Mouse (Mus musculus): ENCODE results near the gene BC049715. TPM values are rescaled to one million over a fixed set of nuclear protein-coding genes. Genes with fewer than 3 reads are reported as not detected.

Gene BC049715
- total RNA-seq, 2 experiments from 2014 or later: 1.2 to 2.5 TPM

DNA sequence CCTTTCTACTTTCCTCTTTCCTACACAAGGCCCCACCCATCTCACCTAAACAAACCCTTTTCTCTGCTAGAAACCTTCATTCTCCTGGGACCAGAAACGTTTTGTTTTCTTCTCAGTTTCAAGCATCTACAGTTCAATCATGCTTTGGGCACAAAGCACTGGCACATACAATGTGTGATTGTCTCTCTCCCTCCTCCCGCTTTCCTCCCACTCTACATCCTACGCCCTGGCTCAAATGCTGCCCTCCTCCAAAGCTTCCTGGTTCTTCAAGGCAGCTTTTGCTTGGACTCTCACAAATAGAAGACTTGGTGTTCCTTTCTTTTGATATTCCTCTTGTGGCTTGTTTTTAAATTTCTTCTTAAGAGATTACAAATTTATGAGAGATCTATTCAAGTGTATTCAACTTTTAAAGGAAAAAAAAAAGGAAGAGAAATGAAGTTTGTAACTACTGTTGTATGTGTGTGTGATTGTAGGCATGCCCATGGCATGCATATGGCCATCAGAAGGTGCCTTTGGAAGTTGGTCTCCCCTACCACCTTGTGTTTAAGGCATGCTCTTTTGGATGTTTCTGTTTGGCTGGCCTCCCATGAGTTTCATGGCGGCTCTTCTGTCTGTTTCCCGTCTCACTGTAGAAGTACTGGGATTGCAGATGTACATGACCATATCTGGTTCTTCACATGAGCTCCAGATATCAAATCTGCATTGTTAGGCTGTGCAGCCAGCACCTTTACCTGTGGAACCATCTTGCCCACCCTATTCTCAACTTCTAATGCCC, 18.5 kb downstream of the BC049715 start:
- ATAC-seq (replicated peaks; ENCODE audit: low FRiP score, low TSS enrichment, poor library complexity, severe bottlenecking): no peak

DNA sequence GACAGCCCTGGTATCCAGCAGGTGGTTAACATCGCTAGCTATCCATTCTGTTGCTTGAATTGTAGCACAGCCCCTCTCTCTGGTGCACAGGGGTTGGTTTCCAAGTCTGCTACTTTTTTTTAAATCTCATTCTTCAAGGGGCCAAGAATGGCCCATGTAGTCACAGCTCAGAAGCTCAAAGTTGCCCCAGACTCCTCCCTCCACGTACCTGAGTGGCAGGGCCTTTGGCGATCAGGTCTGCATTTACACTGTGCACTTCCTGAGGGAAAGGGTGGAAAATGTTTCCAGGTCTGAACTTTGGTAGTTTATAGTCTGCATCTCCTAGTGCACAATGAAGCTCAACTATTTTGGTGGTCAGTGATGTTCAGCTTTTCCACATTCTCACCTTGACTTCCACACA, 19.8 kb downstream of the BC049715 start:
- no peak for ATAC-seq (replicated peaks; ENCODE audit: low FRiP score, low TSS enrichment, poor library complexity, severe bottlenecking)

DNA sequence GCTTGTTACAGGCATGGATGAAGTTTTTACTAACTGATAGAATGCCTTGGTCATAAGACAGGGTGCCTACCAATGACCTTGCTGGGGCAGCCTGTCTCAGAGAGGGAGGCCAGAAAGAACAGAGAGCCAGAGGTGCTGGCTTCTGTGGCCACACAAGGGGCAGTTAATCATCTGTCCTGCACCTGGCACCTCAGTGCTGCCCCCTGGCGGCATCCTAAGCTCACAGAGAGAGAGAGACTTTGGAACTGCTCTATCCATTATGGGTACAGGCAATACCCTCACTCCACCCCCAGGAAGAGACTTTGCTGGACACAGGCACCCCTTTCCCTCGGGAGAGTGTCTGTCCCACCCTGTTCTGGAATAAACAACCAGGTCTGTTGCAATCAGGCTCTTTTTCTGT, 20.4 kb downstream of the BC049715 start:
- ATAC-seq (replicated peaks; ENCODE audit: low FRiP score, low TSS enrichment, poor library complexity, severe bottlenecking): peak; percentile 57

DNA sequence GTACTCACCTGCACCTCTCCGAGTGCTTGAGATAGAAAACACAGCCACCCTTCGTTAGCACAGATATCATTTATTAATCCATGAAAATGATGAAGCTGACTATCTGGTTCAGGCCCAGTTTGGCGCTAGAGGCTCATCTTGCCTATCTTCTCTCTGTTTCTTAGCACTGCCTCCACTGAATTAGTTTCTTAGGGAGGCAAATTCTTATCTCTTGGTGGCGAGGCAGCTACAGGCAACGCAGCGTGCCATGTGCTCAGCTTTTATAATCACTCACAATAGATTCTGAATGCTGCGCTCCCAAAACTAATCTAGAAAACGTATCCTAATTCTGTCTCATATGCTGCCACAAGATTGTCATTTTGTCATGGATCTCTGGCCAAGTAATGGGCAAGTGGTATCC, 21.0 kb downstream of the BC049715 start:
- peak; percentile 83 for ATAC-seq (replicated peaks; ENCODE audit: low FRiP score, low TSS enrichment, poor library complexity, severe bottlenecking)

DNA sequence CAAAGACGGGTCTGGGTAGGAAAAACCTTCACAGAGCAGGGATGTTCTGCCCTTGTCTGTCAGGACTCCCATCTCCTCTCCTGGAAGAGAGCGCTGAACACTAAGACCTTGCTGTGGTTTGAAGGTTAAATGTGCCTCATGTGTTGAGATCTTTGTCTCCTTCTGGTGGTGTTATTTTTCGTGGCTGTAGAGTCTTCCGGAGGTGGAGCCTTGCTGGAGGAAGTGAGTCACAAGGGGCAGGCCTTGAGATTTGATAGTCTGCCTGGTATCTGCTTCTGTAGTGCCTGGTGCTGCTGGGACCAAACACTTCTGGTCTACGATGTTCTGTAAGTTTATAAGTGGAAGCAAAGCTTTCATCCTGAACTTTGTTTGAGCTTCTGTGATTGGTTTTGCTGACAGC, 21.5 kb downstream of the BC049715 start:
- 0 out of 2 replicates have a peak, but pooled peaks have one; percentile 20 for ATAC-seq (replicated peaks; ENCODE audit: low FRiP score, low TSS enrichment, poor library complexity, severe bottlenecking)

DNA sequence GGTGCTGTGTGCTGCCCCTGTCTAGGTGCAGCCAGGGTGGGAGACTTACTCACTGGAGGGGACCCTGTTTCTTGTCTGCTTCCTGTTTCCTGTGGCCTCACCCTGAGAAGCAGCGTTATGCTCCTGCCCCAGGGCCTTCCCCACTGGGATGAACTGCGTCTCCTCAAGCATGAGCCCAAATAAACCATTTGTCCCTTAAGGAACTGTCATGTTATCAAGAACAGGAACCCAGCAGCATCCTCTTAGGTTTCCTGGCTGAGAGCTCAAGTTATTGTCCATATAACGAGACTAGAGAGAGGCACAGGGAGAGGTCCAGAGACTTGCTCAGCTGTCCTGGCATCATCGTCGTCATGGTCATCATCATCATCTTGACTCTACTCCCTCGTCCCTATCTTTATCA, 22.8 kb downstream of the BC049715 start:
- no peak for ATAC-seq (replicated peaks; ENCODE audit: low FRiP score, low TSS enrichment, poor library complexity, severe bottlenecking)

DNA sequence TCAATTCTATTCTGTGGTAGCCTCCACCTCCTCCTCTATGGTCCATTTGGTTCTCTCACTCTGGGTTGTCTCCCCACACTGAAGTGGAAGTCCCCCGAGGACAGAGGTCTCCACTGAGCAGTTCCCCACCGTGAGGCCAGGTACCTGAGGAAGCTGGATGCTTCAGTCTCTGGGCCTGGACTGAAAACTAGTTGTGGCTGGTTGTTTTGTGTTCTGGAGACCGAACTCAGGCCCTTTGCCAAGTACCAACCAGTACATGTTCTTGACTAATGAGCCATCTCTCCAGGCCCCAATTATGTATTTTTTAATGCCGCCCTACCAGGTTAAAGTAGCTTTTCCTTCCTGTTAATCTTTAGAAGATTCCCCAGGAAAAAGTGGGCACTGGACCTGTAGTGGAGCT, 24.9 kb downstream of the BC049715 start:
- ATAC-seq (replicated peaks; ENCODE audit: low FRiP score, low TSS enrichment, poor library complexity, severe bottlenecking): no peak

DNA sequence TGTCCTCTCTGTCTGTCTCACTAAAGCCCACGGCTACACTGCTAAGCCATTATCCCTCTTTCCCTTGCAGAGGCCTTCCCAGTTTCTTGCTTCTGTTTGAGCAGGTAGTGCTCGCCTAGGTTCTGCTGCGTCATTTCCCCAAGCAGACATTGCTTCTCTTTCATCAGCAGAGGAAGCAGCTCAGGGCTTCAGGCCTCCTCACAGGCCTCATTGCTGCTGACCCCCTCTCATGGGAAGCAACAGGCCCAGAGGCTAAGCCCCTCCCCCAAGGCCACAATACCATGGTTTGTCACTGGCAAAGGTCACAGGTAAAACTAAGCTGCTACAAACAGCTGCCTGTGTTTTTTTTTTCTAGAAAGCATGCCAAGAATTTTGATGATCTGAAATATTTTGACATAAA, 25.3 kb downstream of the BC049715 start:
- ATAC-seq (replicated peaks; ENCODE audit: low FRiP score, low TSS enrichment, poor library complexity, severe bottlenecking): no peak

DNA sequence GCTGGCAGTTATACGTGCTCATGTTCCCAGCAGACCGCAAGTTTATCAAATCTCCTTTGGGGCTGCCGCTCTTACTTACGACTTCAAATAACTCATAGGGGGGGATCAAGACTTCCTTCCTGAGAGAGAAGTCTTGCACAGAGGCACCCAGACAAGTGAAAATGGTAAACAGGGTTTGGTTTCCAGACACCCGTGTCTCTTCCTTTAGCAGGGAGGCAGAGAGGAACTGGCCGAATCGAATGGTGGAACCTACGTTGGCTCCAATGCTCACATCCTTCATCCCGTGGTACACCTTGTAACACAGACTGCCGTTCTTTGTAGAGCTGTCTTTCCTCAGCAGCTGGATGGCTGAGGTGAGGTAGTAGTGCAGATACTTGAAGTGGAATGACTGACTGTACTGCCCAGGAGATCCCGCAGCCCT, 26.9 kb downstream of the BC049715 start:
- no peak for ATAC-seq (replicated peaks; ENCODE audit: low FRiP score, low TSS enrichment, poor library complexity, severe bottlenecking)

DNA sequence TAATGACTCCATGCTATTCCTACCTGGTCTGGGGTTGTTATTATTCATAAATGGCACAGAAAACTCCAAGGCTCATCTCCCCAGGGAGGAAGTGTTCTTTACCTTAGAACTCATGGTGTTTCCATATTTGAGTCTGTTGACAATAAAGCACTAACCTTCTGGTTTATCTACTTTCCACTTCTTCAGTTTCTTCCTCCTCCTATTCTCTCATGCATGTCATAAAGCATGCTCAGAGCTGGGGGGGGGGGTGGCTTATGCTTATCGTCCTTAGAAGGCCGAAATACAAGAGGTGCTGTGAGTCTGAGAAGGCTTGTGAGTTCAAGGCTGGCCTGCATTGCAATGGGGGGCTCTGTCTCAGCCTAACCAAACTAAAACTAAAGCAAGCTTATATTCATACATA, 27.8 kb downstream of the BC049715 start:
- ATAC-seq (replicated peaks; ENCODE audit: low FRiP score, low TSS enrichment, poor library complexity, severe bottlenecking): no peak

DNA sequence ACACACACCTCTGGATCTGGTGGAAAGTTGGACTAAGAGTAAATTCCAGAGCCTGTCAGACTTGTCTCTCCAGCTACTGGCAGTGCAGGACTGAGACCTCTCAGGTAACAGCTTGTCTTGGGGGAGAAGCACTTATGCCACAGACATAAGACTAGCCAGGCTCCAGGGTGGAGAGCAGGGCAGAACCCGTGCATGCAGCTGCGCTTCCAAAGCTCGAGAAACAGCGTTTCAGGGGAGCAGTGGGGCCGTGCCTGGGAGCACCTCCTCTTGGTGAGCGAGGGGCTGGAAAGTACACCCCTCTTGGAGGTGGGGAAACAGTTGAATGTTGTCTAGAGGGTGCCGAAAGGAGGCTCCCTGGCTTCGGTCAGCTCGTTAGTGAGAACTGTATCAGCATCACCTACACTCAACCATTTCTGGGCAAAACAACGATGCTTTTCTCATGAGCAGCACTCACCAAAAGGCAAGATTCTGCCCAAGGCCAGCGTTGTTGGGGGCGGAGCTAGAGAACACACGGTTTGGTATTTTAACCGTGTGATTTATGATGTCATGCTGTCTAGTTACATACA, 28.7 kb downstream of the BC049715 start:
- ATAC-seq (replicated peaks; ENCODE audit: low FRiP score, low TSS enrichment, poor library complexity, severe bottlenecking): peak; percentile 29

DNA sequence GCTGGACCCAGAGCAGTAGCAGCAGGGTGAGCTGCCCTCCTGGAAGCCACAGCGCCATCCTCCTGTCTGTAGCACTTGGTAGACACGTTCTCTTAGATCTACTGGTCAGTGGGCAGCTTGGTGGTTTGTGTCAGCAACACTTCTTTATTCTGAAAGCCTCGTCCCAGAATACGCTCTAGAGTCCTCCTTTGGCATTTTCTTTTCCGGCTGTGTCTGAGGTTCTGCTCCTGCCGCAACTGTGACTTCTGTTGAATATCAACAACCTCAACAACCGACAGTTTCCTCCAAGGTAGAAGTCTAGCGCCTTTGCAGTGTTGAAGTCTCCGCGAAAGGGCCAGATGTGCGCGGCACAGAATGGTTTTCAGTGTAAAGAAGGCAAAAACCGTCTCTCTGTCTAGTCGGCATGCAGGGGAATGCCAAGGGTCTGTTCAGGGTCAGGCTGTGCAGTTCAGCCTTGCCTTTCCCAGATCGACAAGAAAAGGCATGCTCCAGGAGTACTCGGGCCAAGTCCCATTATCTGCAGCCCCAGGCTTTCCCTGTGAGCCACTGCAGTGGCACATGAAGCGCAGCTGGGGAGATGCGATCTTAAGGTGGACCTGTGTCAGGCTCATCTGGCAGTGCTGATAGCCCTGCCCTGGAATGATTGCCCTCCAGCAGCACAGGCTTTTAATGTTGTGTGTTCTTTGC, 29.9 kb downstream of the BC049715 start, which contains the start of gene Art4:
Art4 (minus strand) TSS at position 548 of the 687 bp plus-strand sequence.
- ATAC-seq (replicated peaks; ENCODE audit: low FRiP score, low TSS enrichment, poor library complexity, severe bottlenecking): peak; percentile 86

DNA sequence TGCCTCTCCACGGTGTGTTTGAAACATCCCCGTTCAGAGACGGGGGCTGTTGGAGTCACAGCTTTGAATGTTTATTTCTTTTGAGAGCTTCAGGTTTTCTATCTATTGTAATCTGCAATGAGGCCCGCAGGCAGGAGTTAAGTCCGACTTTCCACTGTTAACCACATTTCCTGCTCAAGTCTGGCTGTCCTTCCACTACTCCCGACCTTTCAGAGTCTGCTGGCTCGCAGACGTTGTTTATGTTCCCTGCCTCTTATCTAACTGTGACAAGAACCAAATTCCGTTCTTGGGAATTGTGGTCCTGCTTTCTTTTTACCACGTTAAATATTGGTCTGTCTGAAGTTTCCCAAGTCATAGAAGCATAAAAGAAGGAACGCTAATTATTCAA, 30.4 kb downstream of the BC049715 start:
- ATAC-seq (replicated peaks; ENCODE audit: low FRiP score, low TSS enrichment, poor library complexity, severe bottlenecking): peak; percentile 15

DNA sequence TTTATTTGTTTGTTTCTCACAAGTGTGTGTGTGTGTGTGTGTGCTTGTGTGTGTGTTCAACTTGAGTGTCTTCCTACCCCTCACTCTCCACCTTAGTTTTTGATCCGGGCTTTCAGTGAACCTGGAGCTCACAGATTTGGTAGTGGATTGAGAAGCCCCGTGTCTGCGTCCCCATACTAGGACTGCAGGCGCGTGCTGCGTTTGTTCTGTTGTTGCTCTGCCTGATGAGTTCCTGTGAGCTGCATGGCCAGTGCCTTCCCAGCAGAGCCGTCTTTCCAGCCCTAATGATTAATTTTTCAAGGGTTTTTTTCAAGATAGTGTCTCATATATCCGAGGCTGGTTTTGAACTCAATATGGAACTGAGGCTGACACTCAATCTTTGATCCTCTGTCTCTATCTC, 31.0 kb downstream of the BC049715 start:
- ATAC-seq (replicated peaks; ENCODE audit: low FRiP score, low TSS enrichment, poor library complexity, severe bottlenecking): no peak

DNA sequence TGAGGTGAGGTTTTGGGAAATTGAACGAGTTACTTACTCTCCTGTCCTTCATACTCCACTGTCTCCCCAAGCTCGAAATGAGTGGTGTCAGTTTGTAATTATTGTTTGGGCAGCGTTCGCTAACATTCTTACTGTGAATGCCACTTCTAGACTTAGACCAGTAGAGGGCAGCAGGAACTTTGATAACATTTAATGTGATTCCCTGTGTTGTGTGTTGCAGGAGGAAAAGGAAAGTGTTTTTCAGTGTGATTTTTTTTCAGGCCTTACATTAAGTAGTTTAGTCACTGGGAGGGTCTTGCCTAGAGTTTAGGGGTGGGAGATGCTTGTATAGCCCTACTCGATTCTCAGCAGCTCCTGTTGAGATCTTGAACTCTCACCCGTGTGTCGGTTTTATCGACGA, 33.6 kb downstream of the BC049715 start:
- ATAC-seq (replicated peaks; ENCODE audit: low FRiP score, low TSS enrichment, poor library complexity, severe bottlenecking): 0 out of 2 replicates have a peak, but pooled peaks have one; percentile 11

DNA sequence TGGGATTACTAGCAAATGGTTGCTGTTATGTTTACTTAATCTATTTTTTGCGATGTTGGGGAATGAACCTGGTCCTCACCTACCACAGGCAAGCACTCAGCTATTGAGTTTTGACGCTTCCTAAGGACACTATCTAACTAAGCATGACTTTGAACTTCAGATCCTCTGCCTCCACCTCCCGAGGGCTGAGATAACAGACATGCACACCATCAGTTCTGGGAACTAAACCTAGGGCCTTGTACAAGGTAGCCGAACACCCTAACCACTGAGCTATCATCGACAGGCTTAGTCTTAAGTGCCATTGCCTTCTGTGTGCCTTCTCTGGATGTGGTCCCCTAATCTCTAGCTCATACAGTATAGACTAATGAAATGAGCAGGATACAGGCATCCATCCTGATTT, 37.9 kb downstream of the BC049715 start:
- ATAC-seq (replicated peaks; ENCODE audit: low FRiP score, low TSS enrichment, poor library complexity, severe bottlenecking): no peak

DNA sequence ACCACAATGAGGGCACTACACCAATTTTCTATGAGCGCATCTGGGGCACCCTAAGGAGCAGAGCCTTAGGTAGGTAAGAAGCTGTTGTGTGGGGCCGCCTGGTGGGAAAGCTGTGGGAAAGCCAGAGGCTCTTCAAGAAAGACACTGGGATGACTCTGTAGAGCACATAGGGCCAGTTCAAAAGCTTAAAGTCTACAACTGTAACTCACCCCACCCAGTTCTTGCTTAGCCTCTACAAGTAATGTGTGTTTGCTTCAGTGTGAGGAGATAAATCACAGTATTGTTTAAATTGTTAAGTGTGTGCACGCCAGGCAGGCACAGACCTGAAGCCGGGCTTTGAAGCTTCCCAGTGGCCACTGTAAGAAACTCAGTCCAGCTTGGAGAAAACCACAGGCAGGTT, 38.7 kb downstream of the BC049715 start:
- no peak for ATAC-seq (replicated peaks; ENCODE audit: low FRiP score, low TSS enrichment, poor library complexity, severe bottlenecking)

DNA sequence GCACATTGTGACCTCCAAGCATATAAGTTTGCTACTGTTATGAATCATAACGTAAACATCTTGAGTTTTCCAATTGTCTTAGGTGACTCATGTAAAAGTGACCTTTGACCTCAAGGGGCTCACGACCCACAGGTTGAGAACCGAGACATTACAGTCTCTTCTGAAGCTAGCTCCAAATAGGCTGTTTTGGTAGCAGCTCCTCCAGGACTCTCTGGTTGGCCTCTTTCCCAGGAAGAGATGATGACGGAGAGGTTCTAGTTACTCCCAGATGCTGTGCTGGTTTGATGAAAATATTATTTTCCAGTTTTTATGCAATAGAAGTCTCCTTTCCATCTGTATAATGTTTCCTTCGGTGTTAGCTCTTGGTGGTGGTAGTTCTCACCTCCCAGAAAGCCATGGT, 41.5 kb downstream of the BC049715 start:
- no peak for ATAC-seq (replicated peaks; ENCODE audit: low FRiP score, low TSS enrichment, poor library complexity, severe bottlenecking)

DNA sequence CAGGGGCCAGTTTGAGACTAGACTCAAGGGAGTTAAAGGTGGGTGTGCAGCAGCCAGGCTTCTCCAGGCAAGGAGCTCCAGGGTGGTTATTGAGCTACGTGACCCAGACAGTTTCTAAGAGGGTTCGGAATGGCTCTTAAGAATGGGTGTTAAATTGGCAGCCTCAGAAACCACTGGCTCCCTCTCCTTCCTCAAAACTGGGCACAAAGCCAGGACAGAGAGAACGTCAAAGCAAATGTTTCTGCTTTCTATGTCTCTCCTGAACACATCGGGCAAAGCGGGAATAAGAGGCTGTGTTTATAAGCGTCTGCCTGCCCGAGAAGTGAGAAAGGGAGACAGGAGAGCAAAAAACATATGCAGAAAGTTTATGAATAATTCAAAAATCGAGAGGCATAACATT, 47.2 kb downstream of the BC049715 start:
- no peak; the same call in 1 of the 2 replicates for ATAC-seq (replicated peaks; ENCODE audit: low FRiP score, low TSS enrichment, poor library complexity, severe bottlenecking)

DNA sequence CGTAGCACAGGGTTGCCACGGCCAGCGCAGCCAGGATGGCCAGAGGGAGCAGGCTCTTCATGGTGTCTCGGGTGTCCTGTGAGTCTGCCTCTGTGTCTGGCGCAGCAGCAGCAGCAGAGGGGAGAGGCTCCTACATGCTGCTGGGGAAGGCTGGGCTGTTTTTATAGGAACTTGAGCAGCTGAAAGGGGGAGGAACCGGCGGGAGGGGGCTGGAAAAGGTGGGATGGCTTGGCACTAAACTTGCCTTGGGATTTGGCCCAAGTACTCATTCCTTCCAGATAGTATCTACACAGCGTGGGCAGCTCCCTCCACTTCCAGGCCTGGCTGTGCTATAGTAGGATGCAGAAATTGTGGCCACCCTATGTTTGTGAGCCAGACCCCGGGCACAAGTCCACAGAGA, 48.2 kb downstream of the BC049715 start, which contains the start of gene Mgp:
Mgp (minus strand) TSS at position 154 of the 400 bp plus-strand sequence.
- ATAC-seq (replicated peaks; ENCODE audit: low FRiP score, low TSS enrichment, poor library complexity, severe bottlenecking): 0 out of 2 replicates have a peak, but pooled peaks have one; percentile 18

All from megakaryocyte-erythroid progenitor cell, adult 5-6 weeks (primary cell).